Mouse (Mus musculus): Measurements from ENCODE around the gene Necap1. TPM values are rescaled to one million over a fixed set of nuclear protein-coding genes. Genes with fewer than 3 reads are reported as not detected.
A peak's percentile ranks its signal among the peaks of the same experiment; 100 is the strongest.

Gene Necap1
- 37.6 and 39.8 TPM in 2 replicates for polyA plus RNA-seq (2015; fragmentation: Nextera tagmentation; extraction: Ambion mirVana)

- Histone ChIP-seq H3K4me3 (replicated peaks; ENCODE audit: low read depth, low read length) (peak within 1 kb of the TSS; percentile 95), H3K9me3 (replicated peaks; ENCODE audit: low read length) (no peaks in the 10 kb centered on the region), H3K27me3 (ENCODE audit: insufficient read depth, low read length) (no peaks in the 10 kb centered on the region), H3K27ac (peak within 1 kb of the TSS; percentile 86), H3K36me3 (ENCODE audit: insufficient read depth, low read length) (0 out of 2 replicates have a peak, but pooled peaks cover 3% of the 10 kb centered on the region), H3K4me2 (ENCODE audit: low read length) (peak within 1 kb of the TSS; percentile 64), H3K9ac (ENCODE audit: low read depth, low read length) (peak within 1 kb of the TSS; percentile 96), H3K4me1 (replicated peaks; ENCODE audit: insufficient read depth, low read length) (peaks cover 2% of the 10 kb centered on the region; the same call in 1 of the 2 replicates)
- peak; percentile 81 for TF ChIP-seq CTCF (IDR thresholded peaks at IDR 0.05; ENCODE audit: low read depth)
- DNase-seq (ENCODE audit: low spot score): peak; percentile 98
- WGBS: 8% methylated on average over 43 of the region's 43 CpGs
- ATAC-seq (replicated peaks; ENCODE audit: low FRiP score, low read depth): peak; percentile 97
These were observed at the start of gene Necap1 for GRCm38 (mm10) chr6:122873871-122874719. Gene Necap1, plus strand, starts transcription at chr6:122874474.

GRCm38 (mm10) chr6:122825166-122825565 is 49.1 kb upstream of the Necap1 start:
- peaks cover 32% of the 10 kb centered on the region for H3K4me1 ChIP-seq (replicated peaks; ENCODE audit: insufficient read depth, low read length)

GRCm38 (mm10) chr6:122825923-122826742 is 48.1 kb upstream of the Necap1 start:
- WGBS: 2% methylated on average over 28 of the region's 29 CpGs

More at GRCm38 (mm10) chr6:122825166-122825565, 49.1 kb upstream of the Necap1 start:
- no peak for ATAC-seq (replicated peaks; ENCODE audit: low FRiP score, low read depth)
- no peak for TF ChIP-seq CTCF (IDR thresholded peaks at IDR 0.05; ENCODE audit: low read depth)
- Histone ChIP-seq H3K9me3 (replicated peaks; ENCODE audit: low read length) (no peaks in the 10 kb centered on the region), H3K27me3 (ENCODE audit: insufficient read depth, low read length) (no peaks in the 10 kb centered on the region), H3K36me3 (ENCODE audit: insufficient read depth, low read length) (peaks cover 11% of the 10 kb centered on the region; the same call in 1 of the 2 replicates), H3K9ac (ENCODE audit: low read depth, low read length) (no peak overlapping the region), H3K27ac (no peak overlapping the region), H3K4me3 (replicated peaks; ENCODE audit: low read depth, low read length) (no peak overlapping the region), H3K4me2 (ENCODE audit: low read length) (peak overlapping the region; percentile 71; the same call in 1 of the 2 replicates)
- 86% methylated on average over 9 of the region's 9 CpGs for WGBS
- DNase-seq (ENCODE audit: low spot score): no peak

GRCm38 (mm10) chr6:122828086-122828485 is 46.2 kb upstream of the Necap1 start:
- DNase-seq (ENCODE audit: low spot score) (peak; percentile 20), ATAC-seq (replicated peaks; ENCODE audit: low FRiP score, low read depth) (no peak)
- Histone ChIP-seq H3K4me1 (replicated peaks; ENCODE audit: insufficient read depth, low read length) (peaks cover 14% of the 10 kb centered on the region), H3K9ac (ENCODE audit: low read depth, low read length) (no peak overlapping the region), H3K4me3 (replicated peaks; ENCODE audit: low read depth, low read length) (no peak overlapping the region), H3K36me3 (ENCODE audit: insufficient read depth, low read length) (peaks cover 33% of the 10 kb centered on the region; the same call in 1 of the 2 replicates), H3K27me3 (ENCODE audit: insufficient read depth, low read length) (no peaks in the 10 kb centered on the region), H3K4me2 (ENCODE audit: low read length) (no peak overlapping the region), H3K9me3 (replicated peaks; ENCODE audit: low read length) (no peaks in the 10 kb centered on the region), H3K27ac (no peak overlapping the region)
- TF ChIP-seq CTCF (IDR thresholded peaks at IDR 0.05; ENCODE audit: low read depth): peak; percentile 54
- 57% methylated on average over 13 of the region's 13 CpGs for WGBS

More at GRCm38 (mm10) chr6:122825923-122826742, 48.1 kb upstream of the Necap1 start:
- H3K9ac ChIP-seq (ENCODE audit: low read depth, low read length): peak overlapping the region; percentile 5; the same call in 1 of the 2 replicates
- H3K4me3 ChIP-seq (replicated peaks; ENCODE audit: low read depth, low read length): peak overlapping the region; percentile 37
- peaks cover 17% of the 10 kb centered on the region; the same call in 1 of the 2 replicates for H3K36me3 ChIP-seq (ENCODE audit: insufficient read depth, low read length)
- TF ChIP-seq CTCF (IDR thresholded peaks at IDR 0.05; ENCODE audit: low read depth): no peak
- ATAC-seq (replicated peaks; ENCODE audit: low FRiP score, low read depth) (peak; percentile 85), DNase-seq (ENCODE audit: low spot score) (peak; percentile 84)
- no peaks in the 10 kb centered on the region for H3K9me3 ChIP-seq (replicated peaks; ENCODE audit: low read length)
- H3K27ac ChIP-seq: peak overlapping the region; percentile 75
- peak overlapping the region; percentile 71 for H3K4me2 ChIP-seq (ENCODE audit: low read length)
- H3K4me1 ChIP-seq (replicated peaks; ENCODE audit: insufficient read depth, low read length): peaks cover 25% of the 10 kb centered on the region
- H3K27me3 ChIP-seq (ENCODE audit: insufficient read depth, low read length): no peaks in the 10 kb centered on the region

- Histone ChIP-seq H3K27me3 (ENCODE audit: insufficient read depth, low read length) (no peaks in the 10 kb centered on the region), H3K36me3 (ENCODE audit: insufficient read depth, low read length) (peaks cover 71% of the 10 kb centered on the region), H3K4me1 (replicated peaks; ENCODE audit: insufficient read depth, low read length) (no peaks in the 10 kb centered on the region), H3K9me3 (replicated peaks; ENCODE audit: low read length) (no peaks in the 10 kb centered on the region), H3K27ac (no peak overlapping the region), H3K4me2 (ENCODE audit: low read length) (no peak overlapping the region), H3K9ac (ENCODE audit: low read depth, low read length) (no peak overlapping the region), H3K4me3 (replicated peaks; ENCODE audit: low read depth, low read length) (no peak overlapping the region)
- WGBS: 78% methylated on average over 7 of the region's 7 CpGs
- ATAC-seq (replicated peaks; ENCODE audit: low FRiP score, low read depth): no peak
- no peak for DNase-seq (ENCODE audit: low spot score)
- TF ChIP-seq CTCF (IDR thresholded peaks at IDR 0.05; ENCODE audit: low read depth): no peak
These were observed 41.4 kb upstream of the Necap1 start for GRCm38 (mm10) chr6:122832880-122833279.

GRCm38 (mm10) chr6:122834365-122834764 is 39.9 kb upstream of the Necap1 start:
- peak; percentile 70 for TF ChIP-seq CTCF (IDR thresholded peaks at IDR 0.05; ENCODE audit: low read depth)
- Histone ChIP-seq H3K9me3 (replicated peaks; ENCODE audit: low read length) (no peaks in the 10 kb centered on the region), H3K36me3 (ENCODE audit: insufficient read depth, low read length) (peaks cover 80% of the 10 kb centered on the region), H3K4me3 (replicated peaks; ENCODE audit: low read depth, low read length) (no peak overlapping the region), H3K27me3 (ENCODE audit: insufficient read depth, low read length) (no peaks in the 10 kb centered on the region), H3K9ac (ENCODE audit: low read depth, low read length) (no peak overlapping the region), H3K4me2 (ENCODE audit: low read length) (no peak overlapping the region), H3K27ac (no peak overlapping the region), H3K4me1 (replicated peaks; ENCODE audit: insufficient read depth, low read length) (no peaks in the 10 kb centered on the region)
- no peak for ATAC-seq (replicated peaks; ENCODE audit: low FRiP score, low read depth)
- WGBS: 69% methylated on average over 4 of the region's 4 CpGs
- DNase-seq (ENCODE audit: low spot score): peak; percentile 49
